Mouse (Mus musculus): ENCODE results near the gene Il17c. TPM values are rescaled to one million over a fixed set of nuclear protein-coding genes. Genes with fewer than 3 reads are reported as not detected.

The Il17c gene
- polyA plus RNA-seq, 1 experiment, result not detected

- Histone ChIP-seq H3K36me3 (ENCODE audit: control insufficient read depth) (peaks cover 95% of the 10 kb centered on the region), H3K4me1 (ENCODE audit: control insufficient read depth) (no peaks in the 10 kb centered on the region), H3K27me3 (ENCODE audit: control insufficient read depth) (no peaks in the 10 kb centered on the region), H3K4me3 (replicated peaks) (no peak overlapping the region), H3K9me3 (ENCODE audit: control insufficient read depth, low read length) (no peaks in the 10 kb centered on the region)
- TF ChIP-seq TAL1 (IDR thresholded peaks at IDR 0.05; ENCODE audit: low read length) (no peak), GATA1 (IDR thresholded peaks at IDR 0.05; ENCODE audit: low read length) (no peak)
These were observed 23.6 kb upstream of the Il17c start for GRCm38 (mm10) chr8:122398186-122398585.

GRCm38 (mm10) chr8:122405146-122405805 is 16.5 kb upstream of the Il17c start:
- no peaks in the 10 kb centered on the region for H3K27me3 ChIP-seq (ENCODE audit: control insufficient read depth)
- no peak overlapping the region for H3K4me3 ChIP-seq (replicated peaks)
- peaks cover 100% of the 10 kb centered on the region for H3K36me3 ChIP-seq (ENCODE audit: control insufficient read depth)
- TF ChIP-seq GATA1 (IDR thresholded peaks at IDR 0.05; ENCODE audit: low read length) (no peak), TAL1 (IDR thresholded peaks at IDR 0.05; ENCODE audit: low read length) (no peak)
- H3K4me1 ChIP-seq (ENCODE audit: control insufficient read depth), result peaks cover 13% of the 10 kb centered on the region
- no peaks in the 10 kb centered on the region for H3K9me3 ChIP-seq (ENCODE audit: control insufficient read depth, low read length)

GRCm38 (mm10) chr8:122407678-122408077 is 14.1 kb upstream of the Il17c start:
- TF ChIP-seq GATA1 (IDR thresholded peaks at IDR 0.05; ENCODE audit: low read length) (no peak), TAL1 (IDR thresholded peaks at IDR 0.05; ENCODE audit: low read length) (no peak)
- no peaks in the 10 kb centered on the region for H3K9me3 ChIP-seq (ENCODE audit: control insufficient read depth, low read length)
- H3K36me3 ChIP-seq (ENCODE audit: control insufficient read depth), result peaks cover 100% of the 10 kb centered on the region
- peaks cover 13% of the 10 kb centered on the region for H3K4me1 ChIP-seq (ENCODE audit: control insufficient read depth)
- no peak overlapping the region for H3K4me3 ChIP-seq (replicated peaks)
- H3K27me3 ChIP-seq (ENCODE audit: control insufficient read depth), result no peaks in the 10 kb centered on the region

DNA sequence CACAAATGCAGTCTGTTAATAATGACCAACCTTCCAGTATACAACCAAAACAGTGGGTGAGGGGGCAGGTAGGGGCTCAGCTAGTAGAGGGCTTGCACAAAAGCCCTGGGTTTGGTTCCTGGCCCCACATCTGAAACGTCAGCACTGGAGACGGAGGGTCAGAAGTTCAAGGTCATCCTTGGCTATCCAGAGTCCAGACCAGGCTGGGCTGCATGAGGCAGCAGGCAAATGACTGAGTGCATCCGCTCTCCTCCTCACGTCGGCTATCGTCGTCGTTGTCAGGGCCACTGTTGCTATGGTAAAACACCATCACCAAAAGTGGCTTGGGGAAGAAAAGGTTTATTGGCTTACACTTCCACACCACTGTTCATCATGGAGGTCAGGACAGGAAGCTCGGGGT is 7.5 kb upstream of the Il17c start:
- Histone ChIP-seq H3K4me1 (ENCODE audit: control insufficient read depth) (no peaks in the 10 kb centered on the region), H3K4me3 (replicated peaks) (no peak overlapping the region), H3K36me3 (ENCODE audit: control insufficient read depth) (peaks cover 98% of the 10 kb centered on the region), H3K27me3 (ENCODE audit: control insufficient read depth) (no peaks in the 10 kb centered on the region), H3K9me3 (ENCODE audit: control insufficient read depth, low read length) (no peaks in the 10 kb centered on the region)
- TF ChIP-seq GATA1 (IDR thresholded peaks at IDR 0.05; ENCODE audit: low read length), result no peak
- TF ChIP-seq TAL1 (IDR thresholded peaks at IDR 0.05; ENCODE audit: low read length), result no peak

- TF ChIP-seq TAL1 (IDR thresholded peaks at IDR 0.05; ENCODE audit: low read length) (no peak), GATA1 (IDR thresholded peaks at IDR 0.05; ENCODE audit: low read length) (no peak)
- H3K4me1 ChIP-seq (ENCODE audit: control insufficient read depth), result no peaks in the 10 kb centered on the region
- H3K9me3 ChIP-seq (ENCODE audit: control insufficient read depth, low read length), result no peaks in the 10 kb centered on the region
- no peaks in the 10 kb centered on the region for H3K27me3 ChIP-seq (ENCODE audit: control insufficient read depth)
- peaks cover 86% of the 10 kb centered on the region for H3K36me3 ChIP-seq (ENCODE audit: control insufficient read depth)
- H3K4me3 ChIP-seq (replicated peaks), result no peak overlapping the region
These were observed 6.3 kb upstream of the Il17c start for GRCm38 (mm10) chr8:122415554-122415953.

DNA sequence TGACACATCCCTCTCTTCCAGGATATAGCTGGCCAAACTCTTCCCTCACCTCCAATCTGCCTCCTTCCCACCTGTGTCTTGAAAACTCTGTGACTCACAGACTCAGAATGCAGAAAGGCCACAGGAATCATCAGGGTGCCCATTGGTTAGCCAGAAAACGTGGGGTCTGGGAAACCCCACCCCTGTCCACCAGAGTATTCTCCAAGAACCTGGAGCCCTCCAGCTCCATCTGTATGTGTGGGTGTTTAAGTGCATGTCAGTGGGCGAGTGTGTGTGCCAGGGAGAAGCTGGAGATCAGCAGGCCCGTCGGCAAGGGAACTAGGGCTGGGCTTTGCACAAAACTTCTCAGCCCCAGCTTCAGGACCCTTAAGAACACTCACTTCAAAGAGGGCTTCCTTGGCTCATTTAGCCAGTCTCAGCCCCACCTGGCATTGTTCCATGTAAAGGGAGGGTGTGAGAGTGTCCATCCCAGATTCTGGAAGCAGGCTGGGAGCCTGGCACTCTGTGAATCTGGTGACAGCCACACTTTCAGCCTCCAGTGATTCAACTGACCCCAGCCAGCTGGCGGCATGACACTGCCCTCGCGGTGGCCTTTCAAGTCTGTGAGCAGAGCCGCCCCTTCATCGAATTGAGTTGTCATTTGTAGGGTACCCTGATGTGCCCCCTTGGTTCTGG is 1.8 kb upstream of the Il17c start:
- H3K36me3 ChIP-seq (ENCODE audit: control insufficient read depth), result peaks cover 41% of the 10 kb centered on the region
- TF ChIP-seq TAL1 (IDR thresholded peaks at IDR 0.05; ENCODE audit: low read length) (no peak), GATA1 (IDR thresholded peaks at IDR 0.05; ENCODE audit: low read length) (no peak)
- peaks cover 8% of the 10 kb centered on the region for H3K4me1 ChIP-seq (ENCODE audit: control insufficient read depth)
- no peaks in the 10 kb centered on the region for H3K9me3 ChIP-seq (ENCODE audit: control insufficient read depth, low read length)
- no peaks in the 10 kb centered on the region for H3K27me3 ChIP-seq (ENCODE audit: control insufficient read depth)
- no peak overlapping the region for H3K4me3 ChIP-seq (replicated peaks)

DNA sequence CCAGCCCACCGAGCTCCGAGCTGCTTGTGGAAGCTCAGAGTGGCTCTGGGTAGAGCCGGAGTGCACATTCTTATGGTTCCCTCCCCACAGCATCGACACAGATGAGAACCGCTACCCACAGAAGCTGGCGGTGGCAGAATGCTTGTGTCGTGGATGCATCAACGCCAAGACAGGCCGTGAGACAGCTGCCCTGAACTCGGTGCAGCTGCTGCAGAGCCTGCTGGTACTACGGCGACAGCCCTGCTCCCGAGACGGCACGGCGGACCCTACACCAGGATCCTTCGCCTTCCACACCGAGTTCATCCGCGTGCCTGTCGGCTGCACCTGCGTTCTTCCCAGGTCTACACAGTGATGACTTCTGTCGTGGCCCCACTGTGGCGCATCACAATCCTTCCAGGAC is 1.4 kb downstream of the Il17c start:
- no peaks in the 10 kb centered on the region for H3K9me3 ChIP-seq (ENCODE audit: control insufficient read depth, low read length)
- peaks cover 12% of the 10 kb centered on the region for H3K36me3 ChIP-seq (ENCODE audit: control insufficient read depth)
- H3K4me1 ChIP-seq (ENCODE audit: control insufficient read depth), result peaks cover 8% of the 10 kb centered on the region

DNA sequence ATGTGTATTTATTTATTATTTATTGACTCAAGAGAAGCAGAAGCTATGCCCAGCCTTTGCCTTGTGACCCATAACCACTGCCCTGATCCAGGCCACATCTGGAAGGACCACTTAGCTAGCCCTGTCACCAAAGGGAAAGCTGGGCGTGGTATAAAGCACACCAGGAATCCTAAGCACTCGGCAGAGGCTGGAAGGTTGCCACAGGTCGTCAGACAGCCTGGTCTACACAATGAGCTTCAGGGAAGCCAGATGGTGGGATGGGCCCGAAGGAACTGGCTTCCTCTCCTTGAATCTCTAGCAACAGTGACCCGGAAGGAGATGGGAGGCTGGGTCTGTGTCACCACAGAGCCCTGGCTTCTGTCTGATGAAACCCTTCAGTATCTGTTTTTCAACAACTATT is 1.8 kb downstream of the Il17c start:
- Histone ChIP-seq H3K27me3 (ENCODE audit: control insufficient read depth) (no peaks in the 10 kb centered on the region), H3K36me3 (ENCODE audit: control insufficient read depth) (peaks cover 8% of the 10 kb centered on the region), H3K4me1 (ENCODE audit: control insufficient read depth) (peaks cover 8% of the 10 kb centered on the region), H3K9me3 (ENCODE audit: control insufficient read depth, low read length) (no peaks in the 10 kb centered on the region), H3K4me3 (replicated peaks) (no peak overlapping the region)
- TF ChIP-seq TAL1 (IDR thresholded peaks at IDR 0.05; ENCODE audit: low read length) (no peak), GATA1 (IDR thresholded peaks at IDR 0.05; ENCODE audit: low read length) (no peak)

More for the DNA sequence above, 1.4 kb downstream of the Il17c start:
- TF ChIP-seq GATA1 (IDR thresholded peaks at IDR 0.05; ENCODE audit: low read length) (no peak), TAL1 (IDR thresholded peaks at IDR 0.05; ENCODE audit: low read length) (no peak)
- Histone ChIP-seq H3K27me3 (ENCODE audit: control insufficient read depth) (no peaks in the 10 kb centered on the region), H3K4me3 (replicated peaks) (no peak overlapping the region)

GRCm38 (mm10) chr8:122426145-122426544 is 4.3 kb downstream of the Il17c start:
- H3K36me3 ChIP-seq (ENCODE audit: control insufficient read depth), result peaks cover 2% of the 10 kb centered on the region; the same call in 1 of the 2 replicates
- TF ChIP-seq TAL1 (IDR thresholded peaks at IDR 0.05; ENCODE audit: low read length) (no peak), GATA1 (IDR thresholded peaks at IDR 0.05; ENCODE audit: low read length) (no peak)

More at GRCm38 (mm10) chr8:122426145-122426544, 4.3 kb downstream of the Il17c start:
- no peak overlapping the region for H3K4me3 ChIP-seq (replicated peaks)
- peaks cover 8% of the 10 kb centered on the region for H3K4me1 ChIP-seq (ENCODE audit: control insufficient read depth)
- H3K27me3 ChIP-seq (ENCODE audit: control insufficient read depth), result no peaks in the 10 kb centered on the region
- no peaks in the 10 kb centered on the region for H3K9me3 ChIP-seq (ENCODE audit: control insufficient read depth, low read length)
